Mouse (Mus musculus): Measurements from ENCODE around the gene Mal. TPM values are rescaled to one million over a fixed set of nuclear protein-coding genes. Genes with fewer than 3 reads are reported as not detected.
"Not testable (repeated sequence)": the region's sequence is repeated elsewhere in the genome, so short reads cannot be mapped to it uniquely, and the experiment has no call there.

Gene Mal
- total RNA-seq, 2 experiments from 2014 or later, result 5.4 to 9.3 TPM

- DNase-seq, result no peak
- intact Hi-C loops (cut with DNase I), result no loop called here
These were observed 29.1 kb downstream of the Mal start for GRCm38 (mm10) chr2:127627354-127627753.

GRCm38 (mm10) chr2:127625659-127626058 lies 30.8 kb downstream of the Mal start:
- DNase-seq, result no peak
- intact Hi-C loops (cut with DNase I), result no loop called here

- no peak for DNase-seq
- intact Hi-C loops (cut with DNase I), result no loop called here
These were observed 31.7 kb downstream of the Mal start for GRCm38 (mm10) chr2:127624786-127625185.

GRCm38 (mm10) chr2:127622065-127622464 lies 34.4 kb downstream of the Mal start:
- intact Hi-C loops (cut with DNase I), result no loop called here

GRCm38 (mm10) chr2:127619311-127619710 lies 37.2 kb downstream of the Mal start:
- no peak for DNase-seq
- intact Hi-C loops (cut with DNase I), result no loop called here

More at GRCm38 (mm10) chr2:127622065-127622464, 34.4 kb downstream of the Mal start:
- DNase-seq, result no peak

- no peak for DNase-seq
- intact Hi-C loops (cut with DNase I), result no loop called here
These were observed 44.2 kb downstream of the Mal start for GRCm38 (mm10) chr2:127612288-127612687.

GRCm38 (mm10) chr2:127611386-127611785 lies 45.1 kb downstream of the Mal start:
- intact Hi-C loops (cut with DNase I), result no loop called here
- DNase-seq, result no peak

GRCm38 (mm10) chr2:127608986-127609385 lies 47.5 kb downstream of the Mal start:
- no peak for DNase-seq
- intact Hi-C loops (cut with DNase I), result loop anchor here (1.0 to 5.0 kb wide), 3 partner anchors 59 to 233 kb away; no protein-coding TSS in a partner anchor

- DNase-seq, result no peak
- intact Hi-C loops (cut with DNase I), result loop anchor here (1.0 to 5.0 kb wide), 3 partner anchors 60 to 234 kb away; no protein-coding TSS in a partner anchor
These were observed 48.3 kb downstream of the Mal start for GRCm38 (mm10) chr2:127608234-127608633.

GRCm38 (mm10) chr2:127605203-127605602 lies 51.3 kb downstream of the Mal start:
- intact Hi-C loops (cut with DNase I), result loop anchor here (5.0 kb wide), 2 partner anchors 77 to 237 kb away; no protein-coding TSS in a partner anchor
- DNase-seq, result no peak

- intact Hi-C loops (cut with DNase I); DNase-seq: not testable (repeated sequence)
These were observed 53.1 kb downstream of the Mal start for GRCm38 (mm10) chr2:127603383-127603782.

GRCm38 (mm10) chr2:127590840-127591239 lies 65.7 kb downstream of the Mal start:
- intact Hi-C loops (cut with DNase I), result no loop called here
- no peak for DNase-seq

GRCm38 (mm10) chr2:127590204-127590603 lies 66.3 kb downstream of the Mal start:
- DNase-seq, result no peak
- intact Hi-C loops (cut with DNase I), result no loop called here

GRCm38 (mm10) chr2:127588897-127589296 lies 67.6 kb downstream of the Mal start:
- intact Hi-C loops (cut with DNase I), result no loop called here
- DNase-seq, result no peak

- no peak for DNase-seq
- intact Hi-C loops (cut with DNase I), result no loop called here
These were observed 69.0 kb downstream of the Mal start for GRCm38 (mm10) chr2:127587514-127587844.

- intact Hi-C loops (cut with DNase I), result no loop called here
- peak; percentile 86 to 91 for DNase-seq
These were observed 69.6 kb downstream of the Mal start, which contains the start of the genes Zfp661 and Mrps5 for GRCm38 (mm10) chr2:127586694-127587513. Gene Zfp661, minus strand, starts transcription at chr2:127587094. Gene Mrps5, plus strand, starts transcription at chr2:127587222.

GRCm38 (mm10) chr2:127584436-127584858 lies 72.0 kb downstream of the Mal start:
- peak; percentile 88 to 90 for DNase-seq
- intact Hi-C loops (cut with DNase I), result no loop called here

Other genes with a start within 250 kb of the Mal start
- gene Gpat2, start 231.5 kb downstream of the Mal start, total RNA-seq (2021), result not detected
- 10 to 100 TPM; 34.1 to 44.3 TPM for gene Fahd2a, start 212.1 kb downstream of the Mal start, total RNA-seq (2021)
- gene Kcnip3, start 134.6 kb downstream of the Mal start, total RNA-seq (2021), result 1 to 10 TPM in 1 of 2 experiments, under 1 TPM in 1; 0.94 to 1.9 TPM
- gene Prom2, start 115.2 kb downstream of the Mal start, total RNA-seq (2021), result under 1 TPM in 1 of 2 experiments, not detected in 1; 0.81 TPM
- gene Zfp661, start 69.6 kb downstream of the Mal start, total RNA-seq (2021), result 1 to 10 TPM; 1.3 to 1.6 TPM
- gene Mrps5, start 69.5 kb downstream of the Mal start, total RNA-seq (2021), result 10 to 100 TPM; 95.9 to 98.5 TPM
- gene Mall, start 73.2 kb upstream of the Mal start, total RNA-seq (2021), result 1 to 10 TPM; 7.0 to 7.1 TPM
- gene Nphp1, start 132.2 kb upstream of the Mal start, total RNA-seq (2021), result 1 to 10 TPM; 7.6 to 9.0 TPM
- gene Mtln, start 135.8 kb upstream of the Mal start, total RNA-seq (2021), result 10 to 100 TPM; 53.7 to 56.8 TPM
- gene Bub1, start 175.2 kb upstream of the Mal start, total RNA-seq (2021), result under 1 TPM; 0.30 to 0.50 TPM
- gene Acoxl, start 182.2 kb upstream of the Mal start, total RNA-seq (2021), result not detected

All from heart, postnatal 36 days (tissue).